ENCODE assay signal across 8 mouse cellular contexts in the genomic region with DNA sequence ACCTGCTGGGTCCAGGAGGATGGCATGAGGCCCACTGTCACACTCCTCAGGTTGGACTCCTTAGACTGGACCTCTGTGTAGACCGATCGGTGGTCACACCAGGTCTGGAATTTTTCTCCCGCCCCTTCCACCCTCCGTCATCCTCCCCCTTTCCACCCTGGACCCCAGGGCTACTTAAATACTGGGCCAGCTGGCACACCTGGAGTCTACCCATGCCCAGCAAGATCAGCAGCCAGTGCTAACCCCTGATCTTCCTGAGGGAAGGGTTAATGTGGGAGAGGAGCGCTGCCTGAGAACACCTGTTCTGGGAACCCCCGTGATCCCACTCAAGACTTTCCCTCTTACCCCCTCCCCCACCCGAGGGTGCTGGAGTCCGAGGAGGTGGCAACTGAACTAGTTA. TPM values are rescaled to one million over a fixed set of nuclear protein-coding genes. Genes with fewer than 3 reads are reported as not detected.
DNase-seq lines count a peak whose midpoint lies in the region; ATAC-seq and TF ChIP-seq lines count a peak whose summit lies in the region.

No protein-coding gene starts in this region.

- peak overlapping the region; percentile 88 for H3K9ac ChIP-seq in liver, adult 2 months (ENCODE audit: low read depth, low read length)
- H3K9ac ChIP-seq in limb, embryonic 11.5 days (ENCODE audit: low read length) = no peak overlapping the region
- H3K9ac ChIP-seq in neural tube, embryonic 15.5 days (replicated peaks) = no peak overlapping the region

- DNase-seq in liver, adult 2 months (ENCODE audit: extremely low read depth, low read depth, low spot score) = no peak
- no peak for DNase-seq in liver
- no peak for DNase-seq in limb, embryonic 11.5 days (ENCODE audit: low spot score)
- no peak for DNase-seq in frontal cortex, postnatal 14 days (ENCODE audit: low spot score in 2 of 2)
- no peak for DNase-seq in layer of hippocampus, postnatal 10 days (ENCODE audit: low spot score in 2 of 2)

- H3K27ac ChIP-seq in liver, adult 2 months (replicated peaks; ENCODE audit: insufficient read depth, low read depth, low read length) = peak overlapping the region; percentile 77
- no peak overlapping the region for H3K27ac ChIP-seq in embryonic fibroblast, embryonic 13.5 days (ENCODE audit: insufficient read depth, low read length)
- no peak overlapping the region for H3K27ac ChIP-seq in limb, embryonic 11.5 days (replicated peaks; ENCODE audit: low read depth, low read length)
- no peak overlapping the region for H3K27ac ChIP-seq in neural tube, embryonic 15.5 days (replicated peaks)

- no peaks in the 10 kb centered on the region for H3K9me3 ChIP-seq in limb, embryonic 11.5 days (ENCODE audit: control insufficient read depth, low read length)
- no peaks in the 10 kb centered on the region for H3K9me3 ChIP-seq in neural tube, embryonic 15.5 days (replicated peaks)

- H3K36me3 ChIP-seq in liver, adult 2 months (ENCODE audit: control insufficient read depth, insufficient read depth, low read length) = no peaks in the 10 kb centered on the region
- H3K36me3 ChIP-seq in limb, embryonic 11.5 days (ENCODE audit: control insufficient read depth, insufficient read depth, low read length) = no peaks in the 10 kb centered on the region
- H3K36me3 ChIP-seq in neural tube, embryonic 15.5 days = no peaks in the 10 kb centered on the region

- 36% methylated on average over 8 of the region's 8 CpGs for WGBS in liver, adult 2 months
- 73% methylated on average over 8 of the region's 8 CpGs for WGBS in limb, embryonic 11.5 days
- WGBS in neural tube, embryonic 15.5 days = 71% methylated on average over 8 of the region's 8 CpGs

- H3K79me2 ChIP-seq in liver, adult 2 months (ENCODE audit: control insufficient read depth, insufficient read depth, low read length) = peaks cover 11% of the 10 kb centered on the region

- TF ChIP-seq CTCF in liver, adult 2 months (IDR thresholded peaks at IDR 0.05; ENCODE audit: low read depth, low read length) = no peak
- TF ChIP-seq CTCF in embryonic fibroblast, embryonic 13.5 days (IDR thresholded peaks at IDR 0.05; ENCODE audit: borderline replicate concordance, insufficient read depth, low read length) = no peak

- ATAC-seq in limb, embryonic 11.5 days (ENCODE audit: insufficient number of reproducible peaks, low FRiP score, low TSS enrichment, low read depth) = no peak
- ATAC-seq in neural tube, embryonic 15.5 days (ENCODE audit: low FRiP score) = no peak
- ATAC-seq in monocyte, adult 5-6 weeks (replicated peaks; ENCODE audit: insufficient number of reproducible peaks, low FRiP score, low TSS enrichment, poor library complexity, severe bottlenecking) = no peak

- peaks cover 21% of the 10 kb centered on the region for H3K4me1 ChIP-seq in liver, adult 2 months (ENCODE audit: control insufficient read depth, insufficient read depth, low read length)
- H3K4me1 ChIP-seq in embryonic fibroblast, embryonic 13.5 days (ENCODE audit: control insufficient read depth, insufficient read depth, low read length) = peaks cover 5% of the 10 kb centered on the region
- H3K4me1 ChIP-seq in limb, embryonic 11.5 days (ENCODE audit: control insufficient read depth, insufficient read depth, low read length) = 0 out of 2 replicates have a peak, but pooled peaks cover 3% of the 10 kb centered on the region
- H3K4me1 ChIP-seq in neural tube, embryonic 15.5 days = peaks cover 24% of the 10 kb centered on the region

- H3K4me3 ChIP-seq in liver, adult 2 months (ENCODE audit: insufficient read depth, low read depth, low read length) = peak overlapping the region; percentile 68
- H3K4me3 ChIP-seq in embryonic fibroblast, embryonic 13.5 days (ENCODE audit: insufficient read depth, low read length) = peak overlapping the region; percentile 79
- peak overlapping the region; percentile 83 for H3K4me3 ChIP-seq in limb, embryonic 11.5 days (ENCODE audit: low read depth, low read length)
- H3K4me3 ChIP-seq in neural tube, embryonic 15.5 days (replicated peaks) = peak overlapping the region; percentile 85

- H3K27me3 ChIP-seq in liver, adult 2 months (ENCODE audit: control insufficient read depth, insufficient read depth, low read length) = no peaks in the 10 kb centered on the region
- H3K27me3 ChIP-seq in limb, embryonic 11.5 days (ENCODE audit: control insufficient read depth, insufficient read depth, low read length) = no peaks in the 10 kb centered on the region
- peaks cover 13% of the 10 kb centered on the region for H3K27me3 ChIP-seq in neural tube, embryonic 15.5 days (replicated peaks)

- peak overlapping the region; percentile 96 for H3K4me2 ChIP-seq in limb, embryonic 11.5 days (ENCODE audit: low read depth, severe bottlenecking)
- peak overlapping the region; percentile 97 for H3K4me2 ChIP-seq in neural tube, embryonic 15.5 days

- TF ChIP-seq POLR2A in liver, adult 2 months (IDR thresholded peaks at IDR 0.05; ENCODE audit: extremely low read depth, insufficient read depth, low read length) = no peak
- no peak for TF ChIP-seq POLR2A in embryonic fibroblast, embryonic 13.5 days (IDR thresholded peaks at IDR 0.05; ENCODE audit: low read depth, low read length)

RNA-seq across cellular contexts. Expression of a gene that starts 2.2 kb away (rescaled TPM):
- 8.5 and 10.8 TPM in 2 replicates for total RNA-seq in liver, adult 2 months (2014; rRNA removed)
- polyA plus RNA-seq in liver, adult 2 months (2012; rRNA removed) = 0.75 and 0.89 TPM in 2 replicates
- polyA plus RNA-seq in embryonic fibroblast, embryonic 13.5 days (2011; ENCODE audit: insufficient read length, low read depth, missing spikeins) = 11.7 and 13.8 TPM in 2 replicates
- polyA plus RNA-seq in limb, embryonic 11.5 days (2014; fragmentation: Nextera tagmentation; extraction: Ambion mirVana) = 2.2 and 2.6 TPM in 2 replicates
- 0.81 and 1.7 TPM in 2 replicates for polyA plus RNA-seq in neural tube, embryonic 15.5 days (2015; fragmentation: Nextera tagmentation; extraction: Ambion mirVana)
- total RNA-seq in monocyte, adult 5-6 weeks (2017) = 9.8 to 14.5 TPM (median 10.4 TPM) in 3 replicates
- 1 to 10 TPM; 1.7 to 2.0 TPM for total RNA-seq in layer of hippocampus, postnatal 10 days (2021)

RNA-seq across cellular contexts. Expression of a gene that starts 20.5 kb away (rescaled TPM):
- total RNA-seq in liver, adult 2 months (2014; rRNA removed) = 16.3 and 29.3 TPM in 2 replicates
- polyA plus RNA-seq in liver, adult 2 months (2012; rRNA removed) = 24.5 and 25.1 TPM in 2 replicates
- 7.4 and 11.3 TPM in 2 replicates for polyA plus RNA-seq in embryonic fibroblast, embryonic 13.5 days (2011; ENCODE audit: insufficient read length, low read depth, missing spikeins)
- polyA plus RNA-seq in limb, embryonic 11.5 days (2014; fragmentation: Nextera tagmentation; extraction: Ambion mirVana) = 10.8 and 11.3 TPM in 2 replicates
- 26.1 and 27.9 TPM in 2 replicates for polyA plus RNA-seq in neural tube, embryonic 15.5 days (2015; fragmentation: Nextera tagmentation; extraction: Ambion mirVana)
- total RNA-seq in monocyte, adult 5-6 weeks (2017) = 1.1 to 5.4 TPM (median 3.4 TPM) in 3 replicates
- 10 to 100 TPM; 18.3 to 22.5 TPM for total RNA-seq in layer of hippocampus, postnatal 10 days (2021)

RNA-seq across cellular contexts. Expression of a gene that starts 54.7 kb away (rescaled TPM):
- total RNA-seq in liver, adult 2 months (2014; rRNA removed) = 6.0 and 10.1 TPM in 2 replicates
- 46.8 and 48.7 TPM in 2 replicates for polyA plus RNA-seq in liver, adult 2 months (2012; rRNA removed)
- polyA plus RNA-seq in embryonic fibroblast, embryonic 13.5 days (2011; ENCODE audit: insufficient read length, low read depth, missing spikeins) = 82.2 and 98.9 TPM in 2 replicates
- polyA plus RNA-seq in limb, embryonic 11.5 days (2014; fragmentation: Nextera tagmentation; extraction: Ambion mirVana) = 50.4 and 59.7 TPM in 2 replicates
- polyA plus RNA-seq in neural tube, embryonic 15.5 days (2015; fragmentation: Nextera tagmentation; extraction: Ambion mirVana) = 43.1 and 46.3 TPM in 2 replicates
- total RNA-seq in monocyte, adult 5-6 weeks (2017) = 10.6 to 25.9 TPM (median 19.9 TPM) in 3 replicates
- 10 to 100 TPM; 46.1 to 48.1 TPM for total RNA-seq in layer of hippocampus, postnatal 10 days (2021)
